In the genomic region with DNA sequence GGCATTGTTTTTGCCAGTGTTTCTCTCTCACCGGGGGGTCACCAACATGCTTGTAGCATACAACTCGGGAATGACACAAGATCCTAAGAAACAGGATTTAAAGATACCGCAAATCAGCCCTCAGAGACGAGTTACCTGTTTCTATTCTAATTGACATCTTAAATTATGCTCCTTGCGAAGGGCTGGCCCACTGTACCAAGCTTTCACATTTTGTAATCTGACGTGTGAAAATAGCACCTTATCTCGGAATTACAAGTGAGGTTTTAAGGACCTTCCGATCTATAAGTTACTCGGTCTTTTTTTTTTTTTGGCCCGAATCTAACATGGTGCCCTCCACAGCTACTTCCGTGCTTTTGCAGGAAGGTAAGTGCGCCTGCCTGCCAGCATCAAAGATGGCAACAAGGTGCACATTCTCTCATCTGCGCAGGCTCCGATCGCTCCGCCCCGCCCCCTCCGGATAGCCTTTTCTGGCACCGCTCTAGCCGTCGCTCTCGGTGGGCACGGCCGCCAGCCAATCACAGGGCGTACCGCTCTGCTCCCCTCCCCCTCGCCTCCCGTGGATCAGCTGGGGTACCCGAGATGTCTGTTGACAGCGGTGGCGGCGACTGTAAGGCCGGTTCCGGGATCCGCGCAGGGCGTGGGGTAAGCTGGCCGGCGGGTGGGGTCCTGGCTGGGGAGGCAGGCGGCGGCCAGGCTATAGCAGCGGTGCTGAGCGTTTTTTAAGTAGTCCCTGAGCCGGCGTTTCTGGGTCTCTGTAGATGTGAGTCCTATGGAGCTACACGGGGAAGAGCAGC, we compare ENCODE assay signal across 8 mouse cellular contexts. TPM values are rescaled to one million over a fixed set of nuclear protein-coding genes. Genes with fewer than 3 reads are reported as not detected.
DNase-seq lines count a peak whose midpoint lies in the region; ATAC-seq lines count a peak whose summit lies in the region.

Gene Chfr (plus strand): TSS at position 550 of the 794 bp plus-strand sequence.

- H3K9me3 ChIP-seq in megakaryocyte, embryonic 14.5 days = peaks cover 29% of the 10 kb centered on the region

- peaks cover 32% of the 10 kb centered on the region for H3K36me3 ChIP-seq in megakaryocyte, embryonic 14.5 days (replicated peaks; ENCODE audit: low read length)

- no peaks in the 10 kb centered on the region for H3K27me3 ChIP-seq in megakaryocyte, embryonic 14.5 days (replicated peaks)

- peak within 1 kb of the TSS; percentile 95 for H3K4me3 ChIP-seq in megakaryocyte, embryonic 14.5 days (replicated peaks)

- DNase-seq in ZHBTc4 (ENCODE audit: low read depth, low spot score) = peak; percentile 98
- DNase-seq in gastrocnemius, adult 8-10 months (ENCODE audit: low spot score in 2 of 2) = peak; percentile 97 to 98
- DNase-seq in hindlimb bud, embryonic 11.5 days (ENCODE audit: extremely low spot score, low read depth, low spot score) = peak; percentile 86
- peak; percentile 97 to 99 for DNase-seq in left cerebral cortex, adult 8-10 months (ENCODE audit: low spot score in 2 of 2)
- DNase-seq in right cerebral cortex, postnatal 10 days (ENCODE audit: low spot score in 2 of 2) = peak; percentile 100
- DNase-seq in urinary bladder, postnatal 25 days (ENCODE audit: low spot score) = peak; percentile 99

- peak; percentile 99 for ATAC-seq in common myeloid progenitor, adult 5-6 weeks (replicated peaks; ENCODE audit: low read depth, poor library complexity, severe bottlenecking)

- peaks cover 29% of the 10 kb centered on the region for H3K4me1 ChIP-seq in megakaryocyte, embryonic 14.5 days

RNA-seq across cellular contexts. Expression of gene Chfr, which starts in this region (rescaled TPM):
- 46.9 and 66.0 TPM in 2 replicates for total RNA-seq in common myeloid progenitor, adult 5-6 weeks (2017)
- total RNA-seq in gastrocnemius, adult 8-10 months (2022) = 10 to 100 TPM in 3 of 4 experiments, 1 to 10 TPM in 1; 9.0 to 12.7 (median 12.0) TPM
- total RNA-seq in left cerebral cortex, adult 8-10 months (2022) = 10 to 100 TPM; 41.8 to 50.5 (median 45.1) TPM
- 16.6 and 30.1 TPM in 2 replicates for polyA plus RNA-seq in megakaryocyte, embryonic 14.5 days (2012; ENCODE audit: insufficient read depth, low replicate concordance)

Comparison
In these comparisons a context has a peak if more than half of its experiments do, and no peak if none do; other contexts are left out.
1. Peak in every context shown above with its lines: DNase-seq, ATAC-seq and H3K4me3 ChIP-seq.